ENCODE assay signal across 17 mouse cellular contexts in the genomic region with DNA sequence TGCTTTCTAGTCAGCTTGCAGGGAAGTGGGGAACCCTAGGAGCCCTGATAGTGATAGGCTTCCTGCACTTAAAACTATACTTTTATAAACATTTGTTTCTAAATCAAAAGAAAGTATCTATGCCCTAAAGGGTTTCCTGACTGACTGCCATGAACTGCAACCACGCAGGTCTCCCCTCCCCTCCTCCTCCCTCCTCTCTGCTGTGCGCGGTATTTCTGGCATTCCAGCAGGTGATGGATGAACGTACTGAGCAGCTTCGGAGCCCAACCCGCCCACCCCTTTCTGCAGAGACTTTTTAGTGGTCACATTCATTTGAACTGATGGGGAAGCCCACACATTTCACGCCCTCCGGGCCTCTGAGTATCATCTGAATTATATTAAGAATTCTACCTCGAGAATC. TPM values are rescaled to one million over a fixed set of nuclear protein-coding genes. Genes with fewer than 3 reads are reported as not detected.
DNase-seq lines count a peak whose midpoint lies in the region; ATAC-seq and TF ChIP-seq lines count a peak whose summit lies in the region.
"Had no signal": no experiment of that assay in that cellular context is flagged by ENCODE, and none has a peak within 500 bp of the region (broad histone marks: within the 10 kb centered on the region; RNA-seq: fewer than 3 reads in every experiment).

No protein-coding gene starts in this region.

- no peak overlapping the region for H3K27ac ChIP-seq in kidney, postnatal 0 days
- no peak overlapping the region for H3K27ac ChIP-seq in embryonic facial prominence, embryonic 14.5 days (replicated peaks; ENCODE audit: low read depth, low read length)
- 0 out of 2 replicates have a peak overlapping the region, but pooled peaks have one; percentile 23 for H3K27ac ChIP-seq in neural tube, embryonic 13.5 days (replicated peaks)
- H3K27ac ChIP-seq: forebrain, embryonic 13.5 days; limb, embryonic 12.5 days; lung, embryonic 15.5 days had no signal

- WGBS in kidney, postnatal 0 days = 26% methylated on average over 9 of the region's 9 CpGs
- 12% methylated on average over 9 of the region's 9 CpGs for WGBS in embryonic facial prominence, embryonic 14.5 days
- 14% methylated on average over 9 of the region's 9 CpGs for WGBS in neural tube, embryonic 13.5 days

- no peaks in the 10 kb centered on the region for H3K4me1 ChIP-seq in kidney, postnatal 0 days (replicated peaks; ENCODE audit: insufficient read depth, low read length)
- no peaks in the 10 kb centered on the region for H3K4me1 ChIP-seq in embryonic facial prominence, embryonic 14.5 days (ENCODE audit: control insufficient read depth, insufficient read depth, low read length)
- H3K4me1 ChIP-seq in neural tube, embryonic 13.5 days (replicated peaks) = no peaks in the 10 kb centered on the region
- H3K4me1 ChIP-seq: forebrain, embryonic 13.5 days; lung, embryonic 15.5 days had no signal

- H3K9ac ChIP-seq in kidney, postnatal 0 days (ENCODE audit: low read depth, low read length) = no peak overlapping the region
- H3K9ac ChIP-seq in embryonic facial prominence, embryonic 14.5 days (ENCODE audit: low read depth, low read length) = no peak overlapping the region
- no peak overlapping the region for H3K9ac ChIP-seq in neural tube, embryonic 13.5 days
- H3K9ac ChIP-seq: forebrain, embryonic 13.5 days; limb, embryonic 12.5 days; lung, embryonic 15.5 days had no signal

- H3K36me3 ChIP-seq in kidney, postnatal 0 days (ENCODE audit: insufficient read depth, low read length) = peaks cover 21% of the 10 kb centered on the region
- H3K36me3 ChIP-seq in embryonic facial prominence, embryonic 14.5 days (ENCODE audit: control insufficient read depth, insufficient read depth, low read length) = peaks cover 37% of the 10 kb centered on the region
- H3K36me3 ChIP-seq in neural tube, embryonic 13.5 days = peaks cover 32% of the 10 kb centered on the region

- H3K27me3 ChIP-seq in kidney, postnatal 0 days (ENCODE audit: insufficient read depth, low read length) = no peaks in the 10 kb centered on the region
- no peaks in the 10 kb centered on the region for H3K27me3 ChIP-seq in embryonic facial prominence, embryonic 14.5 days (replicated peaks; ENCODE audit: control insufficient read depth, insufficient read depth, low read length)
- H3K27me3 ChIP-seq in neural tube, embryonic 13.5 days = no peaks in the 10 kb centered on the region
- H3K27me3 ChIP-seq: forebrain, embryonic 13.5 days; limb, embryonic 12.5 days; lung, embryonic 15.5 days; megakaryocyte, embryonic 14.5 days had no signal

- no peak for ATAC-seq in kidney, postnatal 0 days (replicated peaks; ENCODE audit: low FRiP score, low read depth)
- ATAC-seq in embryonic facial prominence, embryonic 14.5 days (ENCODE audit: low read depth) = no peak
- ATAC-seq in neural tube, embryonic 13.5 days (ENCODE audit: low read depth) = no peak; the same call in 1 of the 2 replicates
- no peak for ATAC-seq in inflammation-experienced regulatory T-cells, adult 6 months
- ATAC-seq: CD4-positive, CD25-positive, alpha-beta regulatory T cell, adult 4 months; forebrain, embryonic 13.5 days had no signal

- no peak for TF ChIP-seq CTCF in kidney, postnatal 0 days (IDR thresholded peaks at IDR 0.05; ENCODE audit: low read depth)

- DNase-seq in kidney, postnatal 0 days (ENCODE audit: low spot score) = peak; percentile 40
- DNase-seq in kidney, postnatal 14 days = no peak
- DNase-seq in ZHBTc4 (ENCODE audit: low read depth, low spot score) = peak; percentile 45
- peak; percentile 46 for DNase-seq in embryonic facial prominence, embryonic 14.5 days (ENCODE audit: low spot score)
- no peak for DNase-seq in layer of hippocampus, adult 8-10 months (ENCODE audit: low spot score in 2 of 2)
- no peak for DNase-seq in adrenal gland, postnatal 36 days
- DNase-seq: adrenal gland, adult 2 months; cerebellum, adult 9-10 months; kidney, postnatal 10 days; right cerebral cortex, postnatal 25 days had no signal

- no peak overlapping the region for H3K4me3 ChIP-seq in kidney, postnatal 0 days (replicated peaks; ENCODE audit: low read depth, low read length)
- no peak overlapping the region for H3K4me3 ChIP-seq in embryonic facial prominence, embryonic 14.5 days (ENCODE audit: low read depth, low read length)
- no peak overlapping the region for H3K4me3 ChIP-seq in neural tube, embryonic 13.5 days
- H3K4me3 ChIP-seq: forebrain, embryonic 13.5 days; limb, embryonic 12.5 days; lung, embryonic 15.5 days; megakaryocyte, embryonic 14.5 days had no signal

- H3K4me2 ChIP-seq in kidney, postnatal 0 days (ENCODE audit: low read length) = no peak overlapping the region
- H3K4me2 ChIP-seq in embryonic facial prominence, embryonic 14.5 days (ENCODE audit: low read depth, low read length) = no peak overlapping the region
- no peak overlapping the region for H3K4me2 ChIP-seq in neural tube, embryonic 13.5 days
- H3K4me2 ChIP-seq: forebrain, embryonic 13.5 days; limb, embryonic 12.5 days; lung, embryonic 15.5 days had no signal

- no peaks in the 10 kb centered on the region for H3K9me3 ChIP-seq in kidney, postnatal 0 days (replicated peaks; ENCODE audit: low read length)
- no peaks in the 10 kb centered on the region for H3K9me3 ChIP-seq in embryonic facial prominence, embryonic 14.5 days (ENCODE audit: control insufficient read depth, low read length)
- H3K9me3 ChIP-seq in neural tube, embryonic 13.5 days = no peaks in the 10 kb centered on the region
- H3K9me3 ChIP-seq: forebrain, embryonic 13.5 days; limb, embryonic 12.5 days; lung, embryonic 15.5 days; megakaryocyte, embryonic 14.5 days had no signal

RNA-seq across cellular contexts. Expression of a gene that starts 53.9 kb away (rescaled TPM):
- polyA plus RNA-seq in kidney, postnatal 0 days (2015; fragmentation: Nextera tagmentation; extraction: Ambion mirVana) = 39.2 and 39.5 TPM in 2 replicates
- 29.1 and 32.7 TPM in 2 replicates for polyA plus RNA-seq in embryonic facial prominence, embryonic 14.5 days (2014; fragmentation: Nextera tagmentation; extraction: Ambion mirVana)
- 13.3 and 15.4 TPM in 2 replicates for polyA plus RNA-seq in neural tube, embryonic 13.5 days (2015; fragmentation: Nextera tagmentation; extraction: Ambion mirVana)
- total RNA-seq in layer of hippocampus, adult 8-10 months (2022) = 10 to 100 TPM; 20.7 to 35.0 (median 25.9) TPM
- 10 to 100 TPM; 13.9 to 16.1 TPM for total RNA-seq in adrenal gland, postnatal 36 days (2021)
- polyA plus RNA-seq in inflammation-experienced regulatory T-cells, adult 6 months (2017; shearing (Covaris generic)) = 1 to 10 TPM; 4.7 to 6.4 (median 6.3) TPM

Comparison
In these comparisons a context has a peak if more than half of its experiments do, and no peak if none do; other contexts are left out.
1. DNase-seq: peak in kidney, postnatal 0 days (single experiment), ZHBTc4 (single experiment) and embryonic facial prominence, embryonic 14.5 days (single experiment); none in kidney, postnatal 14 days (single experiment), layer of hippocampus, adult 8-10 months (0 of 2) and adrenal gland, postnatal 36 days (0 of 2).